Mouse (Mus musculus) kidney, embryonic 15.5 days (tissue): ENCODE results near the gene Lif. TPM values are rescaled to one million over a fixed set of nuclear protein-coding genes. Genes with fewer than 3 reads are reported as not detected.

Experiments used
- ATAC-seq: fragments of 200-750 bp; cut with Nextera tagmentation; replicated peaks from 2 replicates; pipeline ENCODE4 v1.8.0; 2017; ENCODE audit warnings: moderate TSS enrichment; ENCODE audit not compliant: low FRiP score
- H3K27ac ChIP-seq: fragments of 300-500 bp; sonication (generic); 2 replicates; pipeline ENCODE4 v1.5.1; 2015; ENCODE audit warnings: mild to moderate bottlenecking, inconsistent platforms
- H3K27me3 ChIP-seq: fragments of 300-500 bp; sonication (generic); 2 replicates; pipeline ENCODE4 v1.6.1; 2015; ENCODE audit warnings: inconsistent platforms
- H3K36me3 ChIP-seq: fragments of 300-500 bp; sonication (generic); 2 replicates; pipeline ENCODE4 v1.6.1; 2015; ENCODE audit warnings: inconsistent platforms
- H3K4me1 ChIP-seq: fragments of 300-500 bp; sonication (generic); 2 replicates; pipeline ENCODE4 v1.6.1; 2015; ENCODE audit warnings: inconsistent platforms
- H3K4me2 ChIP-seq: fragments of 300-500 bp; sonication (generic); 2 replicates; pipeline ENCODE4 v1.6.1; 2015; ENCODE audit warnings: moderate library complexity, mild to moderate bottlenecking, inconsistent platforms
- H3K4me3 ChIP-seq: fragments of 300-500 bp; sonication (generic); replicated peaks from 2 replicates; pipeline ENCODE4 v1.5.1; 2015; ENCODE audit warnings: mild to moderate bottlenecking, inconsistent platforms
- H3K9ac ChIP-seq: fragments of 300-500 bp; sonication (generic); 2 replicates; pipeline ENCODE4 v1.6.1; 2015; ENCODE audit warnings: mild to moderate bottlenecking, inconsistent platforms
- H3K9me3 ChIP-seq: fragments of 300-500 bp; sonication (generic); replicated peaks from 2 replicates; pipeline ENCODE4 v1.6.1; 2016; ENCODE audit warnings: inconsistent platforms
- WGBS: fragments of 180-500 bp; shearing (Covaris S2); methylation state at CpG from one replicate; pipeline ENCODE4 v1.1.7; 2015; ENCODE audit warnings: mixed read lengths; 5-methylcytosine and 5-hydroxymethylcytosine counted together
- polyA plus RNA-seq: library from polyadenylated mRNA; unstranded; fragments of >200 nt; fragmentation: Nextera tagmentation; extraction: Ambion mirVana; gene quantifications from 2 replicates; pipeline ENCODE4 v1.2.1, GENCODE M21; 2015

Gene Lif
- polyA plus RNA-seq, 1 experiment from 2014 or later, result 0.08 TPM

GRCm38 (mm10) chr11:4294047-4294446 lies 36.7 kb downstream of the Lif start:
- H3K4me2 ChIP-seq, result no peak overlapping the region
- H3K27ac ChIP-seq, result no peak overlapping the region
- no peak overlapping the region for H3K4me3 ChIP-seq
- no peak overlapping the region for H3K9ac ChIP-seq
- ATAC-seq, result no peak
- no peaks in the 10 kb centered on the region for H3K9me3 ChIP-seq
- 88% methylated on average over 6 of the region's 6 CpGs for WGBS
- no peaks in the 10 kb centered on the region for H3K27me3 ChIP-seq
- no peaks in the 10 kb centered on the region for H3K36me3 ChIP-seq
- peaks cover 17% of the 10 kb centered on the region for H3K4me1 ChIP-seq

GRCm38 (mm10) chr11:4294495-4295351 lies 37.4 kb downstream of the Lif start:
- Histone ChIP-seq H3K27me3 (no peaks in the 10 kb centered on the region), H3K27ac (no peak overlapping the region), H3K4me2 (0 out of 2 replicates have a peak overlapping the region, but pooled peaks have one; percentile 28), H3K9me3 (no peaks in the 10 kb centered on the region), H3K36me3 (no peaks in the 10 kb centered on the region), H3K4me3 (no peak overlapping the region), H3K9ac (no peak overlapping the region), H3K4me1 (peaks cover 23% of the 10 kb centered on the region)
- WGBS, result 39% methylated on average over 14 of the region's 14 CpGs
- no peak; the same call in 1 of the 2 replicates for ATAC-seq

- H3K4me2 ChIP-seq, result no peak overlapping the region
- 64% methylated on average over 10 of the region's 10 CpGs for WGBS
- ATAC-seq, result no peak
- H3K27ac ChIP-seq, result no peak overlapping the region
- H3K27me3 ChIP-seq, result no peaks in the 10 kb centered on the region
- no peaks in the 10 kb centered on the region for H3K9me3 ChIP-seq
- H3K36me3 ChIP-seq, result no peaks in the 10 kb centered on the region
- peaks cover 29% of the 10 kb centered on the region for H3K4me1 ChIP-seq
- H3K4me3 ChIP-seq, result no peak overlapping the region
- no peak overlapping the region for H3K9ac ChIP-seq
These were observed 39.4 kb downstream of the Lif start for GRCm38 (mm10) chr11:4296610-4297275.

GRCm38 (mm10) chr11:4297753-4298152 lies 40.4 kb downstream of the Lif start:
- Histone ChIP-seq H3K27me3 (no peaks in the 10 kb centered on the region), H3K4me1 (peaks cover 34% of the 10 kb centered on the region)
- WGBS, result 53% methylated on average over 3 of the region's 3 CpGs

GRCm38 (mm10) chr11:4298615-4299014 lies 41.3 kb downstream of the Lif start:
- WGBS, result 41% methylated on average over 7 of the region's 7 CpGs
- Histone ChIP-seq H3K4me1 (peaks cover 38% of the 10 kb centered on the region), H3K4me3 (no peak overlapping the region), H3K27me3 (no peaks in the 10 kb centered on the region), H3K27ac (no peak overlapping the region), H3K4me2 (no peak overlapping the region), H3K9me3 (no peaks in the 10 kb centered on the region), H3K9ac (no peak overlapping the region), H3K36me3 (no peaks in the 10 kb centered on the region)
- no peak for ATAC-seq

More at GRCm38 (mm10) chr11:4297753-4298152, 40.4 kb downstream of the Lif start:
- Histone ChIP-seq H3K9ac (no peak overlapping the region), H3K9me3 (no peaks in the 10 kb centered on the region), H3K36me3 (no peaks in the 10 kb centered on the region), H3K4me3 (no peak overlapping the region), H3K4me2 (no peak overlapping the region), H3K27ac (no peak overlapping the region)
- ATAC-seq, result no peak

- H3K9me3 ChIP-seq, result no peaks in the 10 kb centered on the region
- H3K4me1 ChIP-seq, result peaks cover 38% of the 10 kb centered on the region
- no peak overlapping the region for H3K9ac ChIP-seq
- no peak overlapping the region for H3K27ac ChIP-seq
- H3K27me3 ChIP-seq, result 0 out of 2 replicates have a peak, but pooled peaks cover 3% of the 10 kb centered on the region
- no peaks in the 10 kb centered on the region for H3K36me3 ChIP-seq
- no peak overlapping the region for H3K4me3 ChIP-seq
- H3K4me2 ChIP-seq, result 0 out of 2 replicates have a peak overlapping the region, but pooled peaks have one; percentile 2
- 45% methylated on average over 12 of the region's 12 CpGs for WGBS
- ATAC-seq, result no peak
These were observed 41.8 kb downstream of the Lif start for GRCm38 (mm10) chr11:4299191-4299590.

- peaks cover 35% of the 10 kb centered on the region for H3K4me1 ChIP-seq
- H3K27me3 ChIP-seq, result 0 out of 2 replicates have a peak, but pooled peaks cover 3% of the 10 kb centered on the region
- H3K9ac ChIP-seq, result no peak overlapping the region
- H3K27ac ChIP-seq, result no peak overlapping the region
- H3K9me3 ChIP-seq, result no peaks in the 10 kb centered on the region
- H3K36me3 ChIP-seq, result no peaks in the 10 kb centered on the region
- H3K4me2 ChIP-seq, result no peak overlapping the region
- WGBS, result 62% methylated on average over 14 of the region's 14 CpGs
- no peak overlapping the region for H3K4me3 ChIP-seq
- no peak for ATAC-seq
These were observed 42.5 kb downstream of the Lif start for GRCm38 (mm10) chr11:4299735-4300474.

GRCm38 (mm10) chr11:4300683-4301082 lies 43.3 kb downstream of the Lif start:
- Histone ChIP-seq H3K36me3 (no peaks in the 10 kb centered on the region), H3K9ac (no peak overlapping the region), H3K4me2 (no peak overlapping the region), H3K9me3 (no peaks in the 10 kb centered on the region), H3K4me1 (peaks cover 29% of the 10 kb centered on the region), H3K27ac (no peak overlapping the region), H3K4me3 (no peak overlapping the region), H3K27me3 (0 out of 2 replicates have a peak, but pooled peaks cover 3% of the 10 kb centered on the region)
- WGBS, result 85% methylated on average over 3 of the region's 3 CpGs
- ATAC-seq, result no peak

GRCm38 (mm10) chr11:4302363-4302913 lies 45.1 kb downstream of the Lif start:
- H3K27ac ChIP-seq, result peak overlapping the region; percentile 19; the same call in 1 of the 2 replicates
- ATAC-seq, result 0 out of 2 replicates have a peak, but pooled peaks have one; percentile 12
- H3K4me1 ChIP-seq, result peaks cover 29% of the 10 kb centered on the region
- H3K4me3 ChIP-seq, result no peak overlapping the region
- H3K4me2 ChIP-seq, result no peak overlapping the region
- 0 out of 2 replicates have a peak, but pooled peaks cover 3% of the 10 kb centered on the region for H3K27me3 ChIP-seq
- no peaks in the 10 kb centered on the region for H3K36me3 ChIP-seq
- no peaks in the 10 kb centered on the region for H3K9me3 ChIP-seq
- no peak overlapping the region for H3K9ac ChIP-seq
- WGBS, result 27% methylated on average over 5 of the region's 5 CpGs

GRCm38 (mm10) chr11:4303033-4303432 lies 45.7 kb downstream of the Lif start:
- no peak for ATAC-seq
- Histone ChIP-seq H3K4me1 (peaks cover 33% of the 10 kb centered on the region), H3K9ac (no peak overlapping the region), H3K4me2 (no peak overlapping the region), H3K27me3 (0 out of 2 replicates have a peak, but pooled peaks cover 3% of the 10 kb centered on the region), H3K36me3 (no peaks in the 10 kb centered on the region), H3K27ac (no peak overlapping the region), H3K9me3 (no peaks in the 10 kb centered on the region), H3K4me3 (no peak overlapping the region)
- 68% methylated on average over 9 of the region's 9 CpGs for WGBS

GRCm38 (mm10) chr11:4304203-4304602 lies 46.8 kb downstream of the Lif start:
- H3K4me2 ChIP-seq, result no peak overlapping the region
- H3K27me3 ChIP-seq, result 0 out of 2 replicates have a peak, but pooled peaks cover 3% of the 10 kb centered on the region
- H3K36me3 ChIP-seq, result no peaks in the 10 kb centered on the region
- no peak overlapping the region for H3K4me3 ChIP-seq
- H3K4me1 ChIP-seq, result peaks cover 35% of the 10 kb centered on the region
- ATAC-seq, result no peak
- no peak overlapping the region for H3K9ac ChIP-seq
- 75% methylated on average over 4 of the region's 4 CpGs for WGBS
- no peaks in the 10 kb centered on the region for H3K9me3 ChIP-seq
- H3K27ac ChIP-seq, result no peak overlapping the region
